Mouse (Mus musculus): ENCODE data around the gene Micu1. TPM values are rescaled to one million over a fixed set of nuclear protein-coding genes. Genes with fewer than 3 reads are reported as not detected.
A peak's percentile ranks its signal among the peaks of the same experiment; 100 is the strongest.

Micu1 gene
- polyA plus RNA-seq, 1 experiment: not detected

DNA sequence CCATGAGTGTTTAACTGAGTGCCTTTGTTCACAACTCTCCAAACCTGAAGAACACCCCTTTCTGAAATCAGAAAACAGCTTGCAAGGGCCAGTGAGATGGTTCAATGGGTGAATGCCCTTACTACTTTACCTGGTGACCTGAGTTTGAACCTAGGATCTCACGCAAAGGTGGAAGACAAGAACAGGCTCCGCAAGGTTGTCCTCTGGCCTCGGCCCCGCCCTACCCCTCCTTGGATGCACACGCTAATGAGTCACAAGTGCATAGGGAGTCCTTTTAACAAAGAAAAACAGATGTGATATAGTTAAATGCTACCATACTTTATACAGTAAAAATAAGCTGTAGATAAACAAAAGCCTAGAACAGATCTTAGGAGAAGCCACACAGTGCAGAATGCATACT lies 135.2 kb downstream of the Micu1 start:
- no peak for TF ChIP-seq POLR2A (IDR thresholded peaks at IDR 0.05; ENCODE audit: insufficient read depth, low read depth, low read length)
- TF ChIP-seq CTCF (IDR thresholded peaks at IDR 0.05; ENCODE audit: insufficient read depth, low read depth, low read length): no peak
- H3K27ac ChIP-seq (ENCODE audit: insufficient read depth, low read depth, low read length): no peak overlapping the region
- 77% methylated on average over 5 of the region's 5 CpGs for WGBS
- H3K4me1 ChIP-seq (ENCODE audit: control insufficient read depth, insufficient read depth, low read length): peaks cover 20% of the 10 kb centered on the region
- no peak overlapping the region for H3K4me3 ChIP-seq (ENCODE audit: insufficient read depth, low read depth, low read length)

DNA sequence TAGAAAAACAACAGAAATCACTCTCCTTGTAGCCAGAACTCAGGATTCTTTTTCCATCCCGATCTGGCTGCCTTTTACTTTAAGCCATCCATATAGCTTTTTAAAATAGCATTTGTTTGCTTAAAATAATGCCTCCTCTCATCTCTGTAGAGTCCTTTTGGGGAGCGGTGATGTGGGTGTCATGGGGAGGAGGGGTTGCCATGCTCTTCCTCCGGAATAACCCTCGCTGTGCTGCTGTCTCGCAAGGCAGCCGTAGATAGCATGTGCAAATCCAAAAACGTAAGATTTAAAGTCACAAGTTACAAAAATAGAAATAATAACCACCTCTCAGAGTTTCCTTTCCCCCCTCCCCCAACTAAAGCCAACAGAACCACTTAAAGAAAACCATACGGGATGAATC lies 139.2 kb downstream of the Micu1 start:
- Histone ChIP-seq H3K27ac (ENCODE audit: insufficient read depth, low read depth, low read length) (peak overlapping the region; percentile 87), H3K4me1 (ENCODE audit: control insufficient read depth, insufficient read depth, low read length) (peaks cover 34% of the 10 kb centered on the region), H3K4me3 (ENCODE audit: insufficient read depth, low read depth, low read length) (no peak overlapping the region)
- no peak for TF ChIP-seq CTCF (IDR thresholded peaks at IDR 0.05; ENCODE audit: insufficient read depth, low read depth, low read length)
- no peak for TF ChIP-seq POLR2A (IDR thresholded peaks at IDR 0.05; ENCODE audit: insufficient read depth, low read depth, low read length)
- 29% methylated on average over 8 of the region's 8 CpGs for WGBS

DNA sequence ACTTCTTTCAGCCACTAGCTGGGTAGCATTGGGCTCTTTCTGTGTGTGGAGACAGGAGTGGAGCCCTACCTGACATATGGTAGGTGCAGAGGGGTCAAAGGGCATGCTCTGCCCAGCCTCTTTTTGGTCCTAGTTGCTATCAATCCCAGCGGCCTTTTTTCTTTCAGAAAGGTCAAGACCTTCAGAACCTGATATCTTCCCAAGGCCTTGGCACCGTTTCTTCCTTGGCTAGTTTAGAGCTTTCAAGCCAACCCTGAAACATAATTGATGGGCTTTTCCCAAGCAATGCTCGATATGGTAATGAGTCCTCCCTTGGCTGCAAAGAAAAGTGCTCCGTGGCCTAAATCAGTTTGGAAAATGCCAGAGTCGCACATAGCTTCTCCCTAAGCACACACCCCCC lies 140.8 kb downstream of the Micu1 start:
- 49% methylated on average over 5 of the region's 5 CpGs for WGBS
- Histone ChIP-seq H3K4me1 (ENCODE audit: control insufficient read depth, insufficient read depth, low read length) (peaks cover 33% of the 10 kb centered on the region), H3K27ac (ENCODE audit: insufficient read depth, low read depth, low read length) (0 out of 2 replicates have a peak overlapping the region, but pooled peaks have one; percentile 17), H3K4me3 (ENCODE audit: insufficient read depth, low read depth, low read length) (no peak overlapping the region)
- TF ChIP-seq POLR2A (IDR thresholded peaks at IDR 0.05; ENCODE audit: insufficient read depth, low read depth, low read length): no peak
- TF ChIP-seq CTCF (IDR thresholded peaks at IDR 0.05; ENCODE audit: insufficient read depth, low read depth, low read length): no peak

DNA sequence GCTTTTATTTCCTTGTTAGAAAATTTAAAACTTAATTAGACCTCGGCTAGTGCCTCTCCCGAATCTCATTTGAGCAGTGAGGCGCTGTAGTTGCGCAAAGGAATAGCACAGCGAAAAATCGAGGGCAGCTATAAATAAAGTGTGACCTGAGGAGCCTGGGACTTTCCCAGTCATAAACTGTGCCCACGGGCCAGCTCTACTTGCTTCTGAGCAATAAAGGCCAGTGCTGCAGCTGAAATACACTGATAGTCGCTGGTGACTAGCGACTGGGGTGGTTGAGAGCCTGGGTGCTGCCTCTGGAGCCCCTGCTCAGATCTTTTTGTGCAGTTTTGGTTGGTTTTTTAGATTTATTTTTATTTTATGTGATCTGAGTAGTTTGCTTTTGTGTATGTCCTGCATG lies 142.4 kb downstream of the Micu1 start:
- no peak for TF ChIP-seq CTCF (IDR thresholded peaks at IDR 0.05; ENCODE audit: insufficient read depth, low read depth, low read length)
- H3K4me3 ChIP-seq (ENCODE audit: insufficient read depth, low read depth, low read length): no peak overlapping the region
- 63% methylated on average over 9 of the region's 9 CpGs for WGBS
- H3K27ac ChIP-seq (ENCODE audit: insufficient read depth, low read depth, low read length): no peak overlapping the region
- peaks cover 36% of the 10 kb centered on the region for H3K4me1 ChIP-seq (ENCODE audit: control insufficient read depth, insufficient read depth, low read length)

GRCm38 (mm10) chr10:59846416-59846815 lies 144.1 kb downstream of the Micu1 start:
- Histone ChIP-seq H3K4me1 (ENCODE audit: control insufficient read depth, insufficient read depth, low read length) (peaks cover 31% of the 10 kb centered on the region), H3K27ac (ENCODE audit: insufficient read depth, low read depth, low read length) (no peak overlapping the region), H3K4me3 (ENCODE audit: insufficient read depth, low read depth, low read length) (no peak overlapping the region)
- 61% methylated on average over 6 of the region's 6 CpGs for WGBS
- TF ChIP-seq POLR2A (IDR thresholded peaks at IDR 0.05; ENCODE audit: insufficient read depth, low read depth, low read length): no peak
- no peak for TF ChIP-seq CTCF (IDR thresholded peaks at IDR 0.05; ENCODE audit: insufficient read depth, low read depth, low read length)

- Histone ChIP-seq H3K4me3 (ENCODE audit: insufficient read depth, low read depth, low read length) (no peak overlapping the region), H3K27ac (ENCODE audit: insufficient read depth, low read depth, low read length) (peak overlapping the region; percentile 62), H3K4me1 (ENCODE audit: control insufficient read depth, insufficient read depth, low read length) (peaks cover 24% of the 10 kb centered on the region)
- TF ChIP-seq POLR2A (IDR thresholded peaks at IDR 0.05; ENCODE audit: insufficient read depth, low read depth, low read length) (no peak), CTCF (IDR thresholded peaks at IDR 0.05; ENCODE audit: insufficient read depth, low read depth, low read length) (no peak)
- 85% methylated on average over 11 of the region's 11 CpGs for WGBS
Measured at GRCm38 (mm10) chr10:59848079-59848877, 146.0 kb downstream of the Micu1 start.

DNA sequence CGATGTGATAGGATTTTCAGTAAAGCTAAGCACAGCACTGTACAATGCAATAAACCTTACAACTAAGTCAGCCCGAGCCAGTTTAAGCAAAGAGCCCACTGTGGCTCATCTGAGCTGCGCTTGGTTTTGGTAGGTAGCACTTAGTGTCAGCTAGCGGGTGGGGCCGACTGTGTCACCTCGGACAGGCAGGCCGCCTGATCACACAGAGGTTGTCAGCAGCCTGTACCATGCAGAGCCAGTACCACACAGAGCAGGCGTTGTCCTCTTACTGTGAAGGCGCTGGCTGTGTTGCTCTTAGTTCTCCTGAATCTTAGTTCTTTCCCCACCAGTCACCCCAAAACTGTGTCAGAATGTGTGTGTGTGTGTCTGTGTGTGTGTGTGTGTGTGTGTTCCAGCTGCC lies 146.7 kb downstream of the Micu1 start:
- no peak overlapping the region for H3K4me3 ChIP-seq (ENCODE audit: insufficient read depth, low read depth, low read length)
- H3K27ac ChIP-seq (ENCODE audit: insufficient read depth, low read depth, low read length): peak overlapping the region; percentile 29; the same call in 1 of the 2 replicates
- peaks cover 21% of the 10 kb centered on the region for H3K4me1 ChIP-seq (ENCODE audit: control insufficient read depth, insufficient read depth, low read length)
- TF ChIP-seq CTCF (IDR thresholded peaks at IDR 0.05; ENCODE audit: insufficient read depth, low read depth, low read length) (no peak), POLR2A (IDR thresholded peaks at IDR 0.05; ENCODE audit: insufficient read depth, low read depth, low read length) (no peak)
- 44% methylated on average over 9 of the region's 9 CpGs for WGBS

- TF ChIP-seq POLR2A (IDR thresholded peaks at IDR 0.05; ENCODE audit: insufficient read depth, low read depth, low read length): no peak
- TF ChIP-seq CTCF (IDR thresholded peaks at IDR 0.05; ENCODE audit: insufficient read depth, low read depth, low read length): no peak
- 79% methylated on average over 7 of the region's 7 CpGs for WGBS
- 0 out of 2 replicates have a peak overlapping the region, but pooled peaks have one; percentile 12 for H3K27ac ChIP-seq (ENCODE audit: insufficient read depth, low read depth, low read length)
- H3K4me1 ChIP-seq (ENCODE audit: control insufficient read depth, insufficient read depth, low read length): peaks cover 18% of the 10 kb centered on the region
- no peak overlapping the region for H3K4me3 ChIP-seq (ENCODE audit: insufficient read depth, low read depth, low read length)
Measured at GRCm38 (mm10) chr10:59849371-59849770, 147.1 kb downstream of the Micu1 start.

- Histone ChIP-seq H3K4me3 (ENCODE audit: insufficient read depth, low read depth, low read length) (no peak overlapping the region), H3K4me1 (ENCODE audit: control insufficient read depth, insufficient read depth, low read length) (peaks cover 35% of the 10 kb centered on the region), H3K27ac (ENCODE audit: insufficient read depth, low read depth, low read length) (no peak overlapping the region)
- WGBS: 88% methylated on average over 5 of the region's 5 CpGs
- TF ChIP-seq POLR2A (IDR thresholded peaks at IDR 0.05; ENCODE audit: insufficient read depth, low read depth, low read length) (no peak), CTCF (IDR thresholded peaks at IDR 0.05; ENCODE audit: insufficient read depth, low read depth, low read length) (no peak)
Measured at GRCm38 (mm10) chr10:59857157-59857556, 154.9 kb downstream of the Micu1 start.

Data from olfactory bulb, adult 2 months (tissue).